Mouse (Mus musculus) embryonic facial prominence, embryonic 13.5 days (tissue): Measurements from ENCODE around the gene Eif1. TPM values are rescaled to one million over a fixed set of nuclear protein-coding genes. Genes with fewer than 3 reads are reported as not detected.
"Not testable (repeated sequence)": the region's sequence is repeated elsewhere in the genome, so short reads cannot be mapped to it uniquely, and the experiment has no call there.

ENCODE experiments used
- ATAC-seq: fragments of 200-750 bp; cut with Nextera tagmentation; 2 replicates; pipeline ENCODE4 v1.8.0; 2017; ENCODE audit warnings: low read depth; ENCODE audit not compliant: insufficient number of reproducible peaks, insufficient read depth, low FRiP score, low TSS enrichment
- H3K27ac ChIP-seq: fragments of 300-500 bp; sonication (generic); 2 replicates; pipeline ENCODE4 v1.5.1; 2015; ENCODE audit warnings: moderate library complexity, mild to moderate bottlenecking, inconsistent platforms
- H3K27me3 ChIP-seq: fragments of 300-500 bp; sonication (generic); 2 replicates; pipeline ENCODE4 v1.6.1; 2015; ENCODE audit warnings: mild to moderate bottlenecking, inconsistent platforms
- H3K36me3 ChIP-seq: fragments of 300-500 bp; sonication (generic); 2 replicates; pipeline ENCODE4 v1.6.1; 2015; ENCODE audit warnings: mild to moderate bottlenecking, inconsistent platforms
- H3K4me1 ChIP-seq: fragments of 300-500 bp; sonication (generic); 2 replicates; pipeline ENCODE4 v1.6.1; 2015; ENCODE audit warnings: inconsistent platforms
- H3K4me2 ChIP-seq: fragments of 300-500 bp; sonication (generic); 2 replicates; pipeline ENCODE4 v1.6.1; 2015; ENCODE audit warnings: moderate library complexity, mild to moderate bottlenecking, inconsistent platforms
- H3K4me3 ChIP-seq: fragments of 300-500 bp; sonication (generic); 2 replicates; pipeline ENCODE4 v1.5.1; 2015; ENCODE audit warnings: mild to moderate bottlenecking, inconsistent platforms
- H3K9ac ChIP-seq: fragments of 300-500 bp; sonication (generic); 2 replicates; pipeline ENCODE4 v1.6.1; 2015; ENCODE audit warnings: mild to moderate bottlenecking, inconsistent platforms
- H3K9me3 ChIP-seq: fragments of 300-500 bp; sonication (generic); 2 replicates; pipeline ENCODE4 v1.6.1; 2016; ENCODE audit warnings: inconsistent platforms
- WGBS: fragments of 180-500 bp; shearing (Covaris S2); methylation state at CpG from one replicate; pipeline ENCODE4 v1.1.7; 2015; ENCODE audit warnings: mixed read lengths; 5-methylcytosine and 5-hydroxymethylcytosine counted together
- polyA plus RNA-seq: library from polyadenylated mRNA; unstranded; fragments of >200 nt; fragmentation: Nextera tagmentation; extraction: Ambion mirVana; gene quantifications from 2 replicates; pipeline ENCODE4 v1.2.1, GENCODE M21; 2015

Gene Eif1
- polyA plus RNA-seq, 1 experiment from 2014 or later = 1,667 TPM

- peaks cover under 1% of the 10 kb centered on the region; the same call in 1 of the 2 replicates for H3K36me3 ChIP-seq
- WGBS = 85% methylated on average over 6 of the region's 6 CpGs
- H3K9me3 ChIP-seq = no peaks in the 10 kb centered on the region
- no peak overlapping the region for H3K4me2 ChIP-seq
- H3K4me3 ChIP-seq = no peak overlapping the region
- ATAC-seq = no peak
- no peaks in the 10 kb centered on the region for H3K27me3 ChIP-seq
- H3K4me1 ChIP-seq = no peaks in the 10 kb centered on the region
- H3K9ac ChIP-seq = no peak overlapping the region
- no peak overlapping the region for H3K27ac ChIP-seq
Observed at GRCm38 (mm10) chr11:100327761-100328160, 8.1 kb downstream of the Eif1 start.

DNA sequence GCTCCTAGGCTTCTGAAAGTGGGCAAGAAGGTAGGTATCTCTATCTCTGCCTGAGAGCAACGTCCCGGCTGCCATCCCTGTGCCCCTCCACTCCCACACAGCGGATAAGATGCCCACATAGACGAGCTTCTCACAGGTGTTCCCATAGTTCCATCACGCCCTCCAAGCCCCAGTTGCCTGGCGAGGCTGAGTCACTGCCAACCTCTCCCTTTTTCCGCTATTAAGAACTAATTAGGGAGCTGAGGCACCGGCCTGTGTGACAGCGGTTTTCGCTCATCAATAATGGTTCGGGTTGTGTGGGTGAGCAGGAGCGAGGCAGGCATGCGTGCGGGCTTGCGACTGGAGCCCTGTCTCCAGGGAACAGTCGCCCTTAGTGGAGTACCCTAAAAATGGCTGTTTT, 10.6 kb downstream of the Eif1 start:
- H3K27ac ChIP-seq = no peak overlapping the region
- no peak for ATAC-seq
- H3K4me1 ChIP-seq = no peaks in the 10 kb centered on the region
- no peaks in the 10 kb centered on the region for H3K9me3 ChIP-seq
- H3K27me3 ChIP-seq = no peaks in the 10 kb centered on the region
- 61% methylated on average over 16 of the region's 16 CpGs for WGBS
- no peak overlapping the region for H3K4me3 ChIP-seq
- H3K36me3 ChIP-seq = no peaks in the 10 kb centered on the region
- no peak overlapping the region for H3K4me2 ChIP-seq
- no peak overlapping the region for H3K9ac ChIP-seq

DNA sequence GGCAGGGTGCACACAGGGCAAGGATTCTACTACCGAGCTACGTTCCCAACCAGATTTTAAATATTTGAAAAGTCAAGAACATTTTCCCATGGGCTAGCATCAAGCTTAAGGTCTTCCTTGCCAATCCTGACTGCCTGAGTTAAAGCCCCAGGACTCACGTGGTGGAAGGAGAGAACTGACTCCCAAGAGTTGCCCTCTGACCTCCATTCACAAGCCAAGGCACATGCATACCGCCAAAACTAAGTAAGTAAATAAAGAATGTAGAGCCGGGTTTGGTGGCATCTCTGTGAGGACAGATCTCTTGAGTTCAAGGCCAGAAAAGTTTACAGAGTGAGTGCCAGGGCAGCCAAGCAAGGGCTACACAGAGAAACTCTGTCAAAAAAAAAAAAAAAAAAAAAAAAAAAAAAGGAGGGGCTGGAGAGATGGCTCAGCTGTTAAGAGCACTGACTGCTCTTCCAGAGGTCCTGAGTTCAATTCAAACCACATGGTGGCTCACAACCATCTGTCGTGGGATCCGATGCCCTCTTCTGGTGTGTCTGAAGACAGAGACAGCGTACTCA, 11.2 kb downstream of the Eif1 start:
- H3K9ac ChIP-seq, H3K9me3 ChIP-seq, H3K4me2 ChIP-seq, H3K36me3 ChIP-seq, H3K27ac ChIP-seq, H3K4me3 ChIP-seq, H3K27me3 ChIP-seq, H3K4me1 ChIP-seq: not testable (repeated sequence)
- 51% methylated on average over 8 of the region's 8 CpGs for WGBS
- 0 out of 2 replicates have a peak, but pooled peaks have one; percentile 8 for ATAC-seq

GRCm38 (mm10) chr11:100332766-100333515, 13.3 kb downstream of the Eif1 start:
- no peak for ATAC-seq
- Histone ChIP-seq H3K4me3 (no peak overlapping the region), H3K36me3 (no peaks in the 10 kb centered on the region), H3K9me3 (no peaks in the 10 kb centered on the region), H3K9ac (no peak overlapping the region), H3K27ac (no peak overlapping the region), H3K4me1 (peaks cover 7% of the 10 kb centered on the region; the same call in 1 of the 2 replicates), H3K4me2 (no peak overlapping the region), H3K27me3 (no peaks in the 10 kb centered on the region)
- whole genome bisulfite sequencing = 43% methylated on average over 9 of the region's 9 CpGs

GRCm38 (mm10) chr11:100333944-100334457, 14.3 kb downstream of the Eif1 start, which contains the start of gene Gast:
Gast (plus strand) TSS chr11:100334407.
- no peak within 1 kb of the TSS for H3K4me3 ChIP-seq
- H3K27ac ChIP-seq = no peak within 1 kb of the TSS
- 83% methylated on average over 6 of the region's 6 CpGs for WGBS
- no peak within 1 kb of the TSS for H3K9ac ChIP-seq
- H3K36me3 ChIP-seq = no peaks in the 10 kb centered on the region
- no peak for ATAC-seq
- H3K27me3 ChIP-seq = no peaks in the 10 kb centered on the region
- no peak within 1 kb of the TSS for H3K4me2 ChIP-seq
- H3K4me1 ChIP-seq = peaks cover 7% of the 10 kb centered on the region; the same call in 1 of the 2 replicates
- no peaks in the 10 kb centered on the region for H3K9me3 ChIP-seq

GRCm38 (mm10) chr11:100335731-100336130, 16.0 kb downstream of the Eif1 start:
- no peak for ATAC-seq
- 60% methylated on average over 3 of the region's 3 CpGs for WGBS
- no peak overlapping the region for H3K4me3 ChIP-seq
- H3K4me1 ChIP-seq = peaks cover 7% of the 10 kb centered on the region; the same call in 1 of the 2 replicates
- no peak overlapping the region for H3K27ac ChIP-seq
- no peak overlapping the region for H3K4me2 ChIP-seq
- H3K27me3 ChIP-seq = no peaks in the 10 kb centered on the region
- H3K9me3 ChIP-seq = no peaks in the 10 kb centered on the region
- no peaks in the 10 kb centered on the region for H3K36me3 ChIP-seq
- H3K9ac ChIP-seq = no peak overlapping the region

DNA sequence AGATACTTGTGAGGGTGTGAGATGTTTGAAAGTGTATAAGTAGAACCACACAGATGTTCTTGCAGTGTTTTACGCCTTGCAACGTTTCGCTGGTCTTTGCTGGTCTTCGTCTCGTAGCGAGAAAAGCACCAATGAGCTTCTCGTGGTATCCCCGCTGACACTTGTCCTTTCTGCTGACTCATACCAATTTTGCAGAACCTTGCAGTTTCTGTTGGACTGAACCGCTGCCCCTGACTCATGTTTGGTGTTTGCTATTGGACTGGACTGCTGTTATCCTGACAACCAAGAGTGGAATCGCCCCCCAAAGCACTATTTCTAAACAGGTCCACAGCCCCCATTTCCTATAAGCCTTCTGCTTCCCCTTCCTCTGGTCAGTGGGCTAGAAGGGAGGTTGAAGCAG, 24.6 kb downstream of the Eif1 start:
- no peak overlapping the region for H3K4me3 ChIP-seq

GRCm38 (mm10) chr11:100352076-100352857, 32.6 kb downstream of the Eif1 start:
- 29% methylated on average over 10 of the region's 10 CpGs for WGBS

More for the DNA sequence above, 24.6 kb downstream of the Eif1 start:
- Histone ChIP-seq H3K4me1 (peaks cover 5% of the 10 kb centered on the region; the same call in 1 of the 2 replicates), H3K4me2 (no peak overlapping the region), H3K9me3 (no peaks in the 10 kb centered on the region; the same call in 1 of the 2 replicates), H3K36me3 (no peaks in the 10 kb centered on the region), H3K9ac (no peak overlapping the region), H3K27me3 (no peaks in the 10 kb centered on the region), H3K27ac (no peak overlapping the region)
- WGBS = 84% methylated on average over 10 of the region's 10 CpGs
- no peak for ATAC-seq

GRCm38 (mm10) chr11:100355151-100355951, 35.7 kb downstream of the Eif1 start:
- Histone ChIP-seq H3K9ac (peak overlapping the region; percentile 67), H3K4me3 (peak overlapping the region; percentile 60), H3K36me3 (no peaks in the 10 kb centered on the region), H3K4me1 (peaks cover 30% of the 10 kb centered on the region), H3K27ac (no peak overlapping the region), H3K4me2 (peak overlapping the region; percentile 97), H3K27me3 (peaks cover 77% of the 10 kb centered on the region), H3K9me3 (no peaks in the 10 kb centered on the region)
- WGBS = under 1% methylated on average over 54 of the region's 54 CpGs
- ATAC-seq = peak; percentile 15; the same call in 1 of the 2 replicates

More at GRCm38 (mm10) chr11:100352076-100352857, 32.6 kb downstream of the Eif1 start:
- H3K4me3 ChIP-seq = no peak overlapping the region
- H3K36me3 ChIP-seq = no peaks in the 10 kb centered on the region
- no peak for ATAC-seq
- H3K9me3 ChIP-seq = no peaks in the 10 kb centered on the region
- peaks cover 48% of the 10 kb centered on the region for H3K27me3 ChIP-seq
- H3K4me2 ChIP-seq = no peak overlapping the region
- no peak overlapping the region for H3K27ac ChIP-seq
- peaks cover 36% of the 10 kb centered on the region for H3K4me1 ChIP-seq
- peak overlapping the region; percentile 40; the same call in 1 of the 2 replicates for H3K9ac ChIP-seq

DNA sequence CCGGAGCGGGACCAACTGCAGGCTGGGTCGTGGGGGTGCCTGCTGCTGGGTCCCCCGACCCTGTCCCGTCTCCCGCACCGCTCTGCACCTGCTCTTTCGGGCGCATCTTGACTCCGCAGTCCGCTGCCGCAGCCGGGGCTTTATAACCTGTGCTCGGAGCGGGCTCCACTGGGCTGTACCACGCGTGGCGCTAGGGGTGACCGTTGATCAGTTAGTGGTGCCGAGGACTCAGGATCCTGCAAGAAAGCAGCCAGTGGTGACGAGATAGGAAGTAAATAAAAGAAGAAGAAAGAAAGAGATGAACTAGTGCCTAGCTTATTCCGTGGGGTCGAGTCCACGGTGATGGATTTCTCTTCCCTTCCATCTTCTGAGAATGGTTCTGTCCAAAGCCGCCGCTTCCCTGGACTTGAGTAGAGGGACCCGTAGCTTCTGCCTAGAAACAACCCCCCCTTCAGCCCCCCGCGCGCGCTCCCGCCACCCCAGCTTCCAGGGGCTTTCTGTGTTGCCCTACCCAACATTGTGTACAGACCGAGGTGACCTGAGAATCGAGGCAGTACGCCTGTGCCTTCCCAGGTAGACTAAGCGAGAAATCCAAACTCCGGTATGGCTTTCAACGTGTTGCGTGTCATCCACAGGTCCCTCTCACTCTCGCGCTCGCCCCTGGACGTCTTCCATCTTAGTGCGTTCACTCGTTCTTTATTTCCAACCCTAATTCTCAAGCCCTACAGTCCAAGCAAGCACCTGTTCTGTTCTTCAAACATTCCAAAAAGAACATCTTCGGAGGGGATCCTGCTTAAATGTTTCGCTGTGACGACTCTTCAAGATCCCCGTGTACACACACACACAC, 36.5 kb downstream of the Eif1 start, which contains the start of gene Hap1:
Gene Hap1 (minus strand): TSS at position 157 of the 847 bp plus-strand sequence.
- 2% methylated on average over 49 of the region's 49 CpGs for WGBS
- H3K36me3 ChIP-seq = no peaks in the 10 kb centered on the region
- H3K4me2 ChIP-seq = peak within 1 kb of the TSS; percentile 97
- ATAC-seq = no peak
- H3K9ac ChIP-seq = peak within 1 kb of the TSS; percentile 67
- no peaks in the 10 kb centered on the region for H3K9me3 ChIP-seq
- peak within 1 kb of the TSS; percentile 60 for H3K4me3 ChIP-seq
- H3K27ac ChIP-seq = no peak within 1 kb of the TSS
- peaks cover 30% of the 10 kb centered on the region for H3K4me1 ChIP-seq
- H3K27me3 ChIP-seq = peaks cover 80% of the 10 kb centered on the region
